Mouse (Mus musculus): ENCODE results near the gene Dclk3.
A peak's percentile ranks its signal among the peaks of the same experiment; 100 is the strongest.

Dclk3 gene

GRCm38 (mm10) chr9:111439836-111440201, 938 bp downstream of the Dclk3 start:
- DNase-seq (ENCODE audit: low spot score) = no peak

GRCm38 (mm10) chr9:111440446-111440845, 1.6 kb downstream of the Dclk3 start:
- DNase-seq (ENCODE audit: low spot score) = no peak

DNA sequence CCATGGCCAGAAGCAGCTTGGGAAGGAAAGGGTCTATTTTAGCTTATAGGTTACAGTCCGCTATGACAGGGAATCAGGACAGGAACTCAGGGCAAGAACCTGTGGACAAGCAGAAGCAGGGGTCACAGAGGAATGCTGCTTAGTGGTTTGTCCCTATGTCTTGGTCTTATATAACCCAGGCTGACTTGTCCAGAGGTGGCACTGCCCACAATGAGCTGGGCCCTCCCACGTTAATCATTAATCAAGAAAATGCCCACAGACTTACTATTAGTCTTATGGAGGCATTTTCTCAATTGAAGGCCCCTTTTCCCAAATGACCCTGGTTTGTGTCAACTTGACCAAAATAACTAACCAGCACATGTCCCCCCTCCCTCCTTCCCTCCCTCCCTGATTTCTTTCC, 2.3 kb downstream of the Dclk3 start:
- DNase-seq (ENCODE audit: low spot score) = no peak

- no peak for DNase-seq (ENCODE audit: low spot score)
Measured at GRCm38 (mm10) chr9:111446204-111446603, 7.3 kb downstream of the Dclk3 start.

DNA sequence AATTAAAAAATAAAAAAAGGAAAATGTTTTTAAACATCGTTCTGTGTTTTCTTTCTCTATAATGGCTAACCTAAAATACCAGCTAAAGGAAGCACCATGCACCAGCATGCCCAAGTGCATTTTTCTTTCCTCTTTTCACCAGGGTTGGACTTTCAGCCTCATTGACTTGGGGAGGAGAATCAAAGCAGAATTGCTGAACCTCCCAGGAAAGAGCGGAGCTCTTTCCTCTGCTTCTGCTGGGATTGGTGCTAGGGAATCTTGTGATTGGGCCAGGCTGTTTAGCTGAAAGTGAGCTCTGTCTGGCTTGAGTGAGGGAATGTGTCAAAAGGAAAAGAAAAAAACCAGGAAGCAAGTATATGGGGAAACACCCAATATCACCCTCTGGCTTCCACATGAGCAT, 10.1 kb downstream of the Dclk3 start:
- DNase-seq (ENCODE audit: low spot score) = no peak

DNA sequence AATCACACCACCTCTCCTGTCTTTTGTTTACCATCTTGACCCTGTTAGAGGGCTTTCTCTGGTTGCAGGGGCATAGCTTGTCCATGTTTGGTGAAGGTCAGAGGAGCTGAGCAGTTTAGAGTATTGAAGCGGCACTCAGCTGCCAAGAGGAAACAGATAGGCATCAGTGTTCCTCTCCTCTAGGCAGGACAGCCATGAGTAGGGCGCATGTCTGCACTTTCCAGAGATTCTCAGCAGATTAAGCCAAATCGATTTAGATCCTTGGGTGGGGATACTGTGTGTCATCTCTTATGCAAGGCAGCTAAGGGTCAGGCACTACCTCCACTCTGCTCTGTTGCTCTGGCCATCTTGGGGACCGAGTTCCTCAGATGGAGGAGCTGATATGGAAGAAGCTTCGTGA, 11.0 kb downstream of the Dclk3 start:
- DNase-seq (ENCODE audit: low spot score) = no peak

GRCm38 (mm10) chr9:111450853-111451404, 12.0 kb downstream of the Dclk3 start:
- no peak for DNase-seq (ENCODE audit: low spot score)

GRCm38 (mm10) chr9:111453895-111454294, 15.0 kb downstream of the Dclk3 start:
- no peak for DNase-seq (ENCODE audit: low spot score)

DNA sequence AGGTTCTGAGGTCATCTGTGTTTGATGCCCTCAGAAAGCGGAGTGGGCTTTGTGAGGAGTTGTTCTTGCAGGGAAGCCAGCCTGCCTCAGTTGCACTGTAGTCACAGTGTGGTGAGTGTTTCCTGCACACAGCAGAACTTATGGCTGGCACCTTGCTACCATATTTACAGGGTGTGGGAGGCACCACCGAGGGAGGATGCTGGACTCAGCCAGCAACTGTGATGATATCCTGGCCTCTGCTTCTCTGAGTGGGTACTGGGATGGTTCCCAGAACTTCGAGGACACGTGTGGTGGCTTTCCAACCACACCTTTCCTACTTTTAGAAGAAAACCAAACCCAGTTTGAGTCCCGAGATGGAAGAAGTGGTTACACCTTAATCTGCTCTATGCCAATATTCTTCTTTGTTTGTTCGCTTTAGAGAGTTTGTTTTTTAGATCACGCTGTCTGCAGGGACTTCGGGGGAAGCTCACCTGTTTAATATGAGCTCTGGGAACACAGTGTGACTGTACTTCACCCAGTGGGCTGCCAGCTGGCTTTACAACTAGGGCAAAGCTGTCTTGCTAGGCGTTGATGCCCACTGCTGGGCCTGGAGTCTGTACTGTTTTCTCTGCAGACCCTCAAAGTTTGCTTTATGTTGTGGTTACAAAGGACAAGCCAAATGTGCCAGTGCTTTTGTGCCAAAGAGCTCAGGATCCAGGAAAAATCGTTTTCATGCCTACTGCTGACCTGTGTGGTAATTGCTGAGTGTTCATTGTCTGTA, 18.5 kb downstream of the Dclk3 start:
- no peak for DNase-seq (ENCODE audit: low spot score)

DNA sequence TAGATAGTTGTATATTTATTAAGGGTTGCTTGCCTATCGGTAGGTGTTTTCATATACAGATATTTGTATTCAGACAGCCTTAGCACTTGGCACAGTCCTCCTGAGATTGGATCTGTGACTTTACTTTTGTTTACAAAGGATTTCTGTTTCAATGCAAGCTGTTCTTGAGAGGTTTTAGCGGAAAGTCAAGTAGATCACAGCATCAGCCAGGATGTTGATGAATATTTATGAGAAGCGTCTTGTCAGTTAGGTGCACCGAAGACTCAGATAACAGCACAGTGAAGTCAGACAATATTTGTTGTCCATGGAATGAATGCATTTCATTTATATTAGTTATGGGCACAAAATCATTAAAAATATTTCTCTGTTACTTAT, 19.0 kb downstream of the Dclk3 start:
- no peak for DNase-seq (ENCODE audit: low spot score)

DNA sequence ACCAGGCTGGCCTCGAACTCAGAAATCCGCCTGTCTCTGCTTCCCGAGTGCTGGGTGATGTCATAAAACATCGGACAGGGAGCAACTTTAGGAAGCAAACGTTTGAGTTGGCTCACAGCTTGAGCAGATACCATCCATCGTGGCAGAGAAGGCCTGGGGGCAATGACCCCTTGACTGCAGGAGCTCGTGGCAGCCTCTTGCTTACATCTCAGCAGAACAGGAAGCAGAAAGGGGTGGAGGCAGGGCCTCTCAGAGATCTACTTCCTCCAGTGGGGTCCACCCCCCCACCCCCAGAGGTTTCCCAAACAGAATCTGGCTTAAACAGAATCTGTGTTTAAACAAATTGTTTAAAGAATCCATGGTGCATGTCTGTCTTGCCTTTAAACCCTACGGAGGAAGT, 20.6 kb downstream of the Dclk3 start:
- no peak for DNase-seq (ENCODE audit: low spot score)

- no peak for DNase-seq (ENCODE audit: low spot score)
Measured at GRCm38 (mm10) chr9:111460201-111460814, 21.4 kb downstream of the Dclk3 start.

GRCm38 (mm10) chr9:111461415-111462103, 22.7 kb downstream of the Dclk3 start:
- no peak for DNase-seq (ENCODE audit: low spot score)

- DNase-seq (ENCODE audit: low spot score) = no peak
Measured at GRCm38 (mm10) chr9:111465666-111466065, 26.8 kb downstream of the Dclk3 start.

DNA sequence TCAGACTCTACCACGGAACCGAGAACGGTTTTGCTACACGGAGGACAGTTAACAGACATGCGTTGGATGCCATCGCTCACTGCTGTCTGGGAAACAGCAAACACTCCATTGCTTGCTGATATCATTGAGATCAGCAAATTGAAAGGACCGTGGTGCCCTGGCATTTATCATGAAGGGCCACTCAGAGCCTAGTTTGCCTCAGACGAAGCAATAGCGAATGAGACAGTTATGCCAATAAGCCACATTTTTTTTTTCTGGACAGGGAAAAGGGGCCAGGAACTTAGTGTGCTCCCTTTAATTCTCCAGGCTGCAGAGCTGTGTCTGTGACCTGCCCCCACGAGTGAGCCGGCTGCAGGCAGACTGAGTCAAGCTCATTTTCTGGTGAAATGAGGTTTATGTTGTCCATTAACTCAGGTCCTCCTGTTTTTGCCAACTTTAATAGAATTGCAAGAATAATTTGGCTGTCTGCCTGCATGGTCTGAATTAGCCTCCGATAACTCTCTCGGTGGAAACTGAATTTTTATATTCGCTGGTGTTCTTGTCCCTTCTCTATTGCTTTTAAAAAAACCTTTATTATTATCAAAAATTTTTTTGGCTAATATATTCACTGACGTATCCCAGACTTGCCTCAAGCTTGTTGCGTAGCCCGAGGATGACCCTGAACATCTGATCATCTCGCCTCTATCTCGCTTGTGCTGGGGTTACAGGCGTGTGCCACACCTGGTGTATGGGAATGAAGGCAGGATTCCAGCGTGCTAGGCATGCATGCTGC, 35.0 kb downstream of the Dclk3 start:
- DNase-seq (ENCODE audit: low spot score) = no peak

DNA sequence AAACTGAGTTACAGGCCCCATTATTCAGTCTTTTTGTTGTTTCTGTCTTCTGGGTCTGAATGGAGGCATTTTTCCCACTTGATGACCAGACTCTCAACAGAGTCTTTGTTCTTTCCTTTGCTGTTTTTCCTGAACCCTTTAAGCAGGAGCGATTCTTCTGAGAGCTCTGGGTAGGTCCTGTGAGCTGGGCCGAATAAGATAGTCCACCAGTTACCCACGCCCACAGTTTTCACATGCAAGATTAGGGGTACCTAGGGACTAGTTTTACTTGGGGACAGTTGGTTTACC, 35.5 kb downstream of the Dclk3 start:
- no peak for DNase-seq (ENCODE audit: low spot score)

GRCm38 (mm10) chr9:111475281-111475680, 36.4 kb downstream of the Dclk3 start:
- no peak for DNase-seq (ENCODE audit: low spot score)

GRCm38 (mm10) chr9:111475973-111476372, 37.1 kb downstream of the Dclk3 start:
- DNase-seq (ENCODE audit: low spot score) = no peak

DNA sequence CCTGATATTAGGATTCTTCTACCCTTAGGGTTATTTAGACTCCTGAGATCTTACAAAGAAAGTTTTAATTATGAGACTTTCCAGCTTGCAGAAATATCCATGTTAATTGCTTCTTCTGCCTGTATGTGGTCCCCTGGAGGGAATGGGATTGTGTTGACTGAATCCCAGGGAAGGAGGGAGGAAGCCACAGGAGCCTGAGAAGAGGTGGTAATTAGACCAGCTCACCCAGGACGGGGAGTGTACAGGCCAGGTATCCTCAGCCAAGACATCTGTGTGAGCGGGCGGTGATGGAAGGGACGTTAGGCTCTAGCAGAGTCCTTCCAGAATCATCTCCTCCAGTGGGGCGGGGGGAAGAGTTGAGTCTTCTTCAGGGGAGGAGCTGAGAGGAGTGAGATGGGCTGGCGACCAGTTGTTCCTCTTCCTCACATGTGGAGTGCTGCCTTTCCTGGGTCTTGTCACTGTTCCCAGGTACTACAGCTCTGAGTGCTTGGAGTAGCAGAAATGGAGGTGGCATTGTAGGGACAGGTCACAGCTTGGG, 37.7 kb downstream of the Dclk3 start:
- DNase-seq (ENCODE audit: low spot score) = no peak

- no peak for DNase-seq (ENCODE audit: low spot score)
Measured at GRCm38 (mm10) chr9:111478853-111479490, 40.1 kb downstream of the Dclk3 start.

GRCm38 (mm10) chr9:111481011-111481410, 42.1 kb downstream of the Dclk3 start:
- DNase-seq (ENCODE audit: low spot score) = peak; percentile 36

Measured in layer of hippocampus, adult 11-12 months (tissue).